Mouse (Mus musculus): ENCODE results near the gene L3mbtl4. TPM values are rescaled to one million over a fixed set of nuclear protein-coding genes. Genes with fewer than 3 reads are reported as not detected.

Gene L3mbtl4
- total and polyA plus RNA-seq, 3 experiments = not detected

DNA sequence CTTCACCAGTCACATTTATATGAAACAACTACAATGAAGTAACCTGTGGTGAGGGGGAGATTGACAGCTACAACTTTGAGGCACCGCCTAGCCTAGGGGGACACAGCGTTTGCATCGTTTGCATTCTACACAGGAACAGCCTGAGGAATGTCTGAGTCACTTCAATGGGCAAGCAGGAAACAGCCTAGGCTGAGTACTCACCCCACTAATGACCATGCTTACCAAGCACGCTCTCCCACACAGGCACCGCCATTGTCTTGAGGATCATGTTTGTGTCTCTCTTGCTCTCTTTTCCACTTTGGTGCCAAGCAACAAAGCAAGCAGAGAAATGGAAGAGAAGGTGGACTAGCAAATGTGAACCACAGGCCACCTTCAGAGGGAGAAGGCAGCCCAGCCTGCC, 484.8 kb downstream of the L3mbtl4 start:
- in situ Hi-C loops (cut with MboI; ENCODE audit: low pct_ligation_motif_present, low pct_unique_long_range_greater_than_20kb, low sequenced_read_pairs) = no loop called here
- Histone ChIP-seq H3K36me3 (replicated peaks in 1 of 2; ENCODE audit: control insufficient read depth in 1 of 2, insufficient read depth in 1 of 2, low read length in 1 of 2) (no peaks in the 10 kb centered on the region), H3K9me3 (replicated peaks; ENCODE audit: low read length) (peaks cover 80% of the 10 kb centered on the region), H3K9ac (ENCODE audit: insufficient read depth, low read depth) (no peak overlapping the region), H3K27me3 (replicated peaks) (no peaks in the 10 kb centered on the region), H3K4me1 (ENCODE audit: control insufficient read depth in 1 of 2, insufficient read depth in 2 of 2) (no peaks in the 10 kb centered on the region), H3K27ac (ENCODE audit: insufficient read depth, low read depth) (no peak overlapping the region), H3K79me2 (replicated peaks; ENCODE audit: control insufficient read depth, extremely low read depth, insufficient read depth, poor library complexity, severe bottlenecking) (no peaks in the 10 kb centered on the region), H3K4me2 (ENCODE audit: insufficient read depth, low read depth, poor library complexity, severe bottlenecking) (no peak overlapping the region), H3K4me3 (replicated peaks in 1 of 3; ENCODE audit: low read depth in 2 of 3, low read length in 2 of 3, poor library complexity in 1 of 3) (no peak overlapping the region)
- TF ChIP-seq ELF1 (IDR thresholded peaks at IDR 0.05; ENCODE audit: low read depth, low read length) (no peak), MAX (IDR thresholded peaks at IDR 0.05; ENCODE audit: low read length) (no peak), TBP (conservative IDR thresholded peaks at IDR 0.05; ENCODE audit: low read depth, low read length) (no peak)
- dilution Hi-C loops (cut with MboI; ENCODE audit: extremely low pct_ligation_motif_present, extremely low pct_unique_long_range_greater_than_20kb, low sequenced_read_pairs) = no loop called here
- no peak for DNase-seq (ENCODE audit: extremely low read depth)

DNA sequence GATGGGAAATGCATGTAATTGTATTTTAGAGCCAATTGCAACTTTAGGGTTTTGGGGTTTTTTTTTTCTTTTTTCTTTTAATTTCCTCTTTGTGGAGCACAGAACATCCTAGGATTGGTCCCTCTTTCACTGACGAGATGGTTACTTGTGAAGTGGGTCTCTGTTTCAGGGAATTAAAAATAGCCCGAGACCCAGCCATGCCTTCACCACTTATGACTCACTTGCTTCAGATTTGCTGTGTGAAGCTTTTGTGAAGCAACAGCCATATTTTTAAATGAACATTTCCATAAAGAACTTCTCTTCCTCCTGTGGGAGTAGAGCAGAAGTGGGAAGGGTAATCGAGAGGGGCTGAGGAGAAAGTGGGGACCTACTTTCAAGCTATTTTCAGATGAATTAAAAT, 485.3 kb downstream of the L3mbtl4 start:
- dilution Hi-C loops (cut with MboI; ENCODE audit: extremely low pct_ligation_motif_present, extremely low pct_unique_long_range_greater_than_20kb, low sequenced_read_pairs) (no loop called here), in situ Hi-C loops (cut with MboI; ENCODE audit: low pct_ligation_motif_present, low pct_unique_long_range_greater_than_20kb, low sequenced_read_pairs) (no loop called here)

GRCm38 (mm10) chr17:68759978-68760377, 486.4 kb downstream of the L3mbtl4 start:
- dilution Hi-C loops (cut with MboI; ENCODE audit: extremely low pct_ligation_motif_present, extremely low pct_unique_long_range_greater_than_20kb, low sequenced_read_pairs) = no loop called here
- in situ Hi-C loops (cut with MboI; ENCODE audit: low pct_ligation_motif_present, low pct_unique_long_range_greater_than_20kb, low sequenced_read_pairs) = no loop called here
- H3K4me1 ChIP-seq (ENCODE audit: control insufficient read depth in 1 of 2, insufficient read depth in 2 of 2) = no peaks in the 10 kb centered on the region

More for the DNA sequence above, 485.3 kb downstream of the L3mbtl4 start:
- Histone ChIP-seq H3K27ac (ENCODE audit: insufficient read depth, low read depth) (no peak overlapping the region), H3K4me3 (replicated peaks in 1 of 3; ENCODE audit: low read depth in 2 of 3, low read length in 2 of 3, poor library complexity in 1 of 3) (no peak overlapping the region), H3K27me3 (replicated peaks) (no peaks in the 10 kb centered on the region), H3K9ac (ENCODE audit: insufficient read depth, low read depth) (no peak overlapping the region), H3K79me2 (replicated peaks; ENCODE audit: control insufficient read depth, extremely low read depth, insufficient read depth, poor library complexity, severe bottlenecking) (no peaks in the 10 kb centered on the region), H3K4me1 (ENCODE audit: control insufficient read depth in 1 of 2, insufficient read depth in 2 of 2) (no peaks in the 10 kb centered on the region), H3K9me3 (replicated peaks; ENCODE audit: low read length) (peaks cover 81% of the 10 kb centered on the region), H3K4me2 (ENCODE audit: insufficient read depth, low read depth, poor library complexity, severe bottlenecking) (no peak overlapping the region), H3K36me3 (replicated peaks in 1 of 2; ENCODE audit: control insufficient read depth in 1 of 2, insufficient read depth in 1 of 2, low read length in 1 of 2) (no peaks in the 10 kb centered on the region)
- TF ChIP-seq UBTF (IDR thresholded peaks at IDR 0.05; ENCODE audit: low read depth, low read length) (no peak), USF1 (IDR thresholded peaks at IDR 0.05; ENCODE audit: low read depth, low read length) (no peak)
- DNase-seq (ENCODE audit: extremely low read depth) = no peak

DNA sequence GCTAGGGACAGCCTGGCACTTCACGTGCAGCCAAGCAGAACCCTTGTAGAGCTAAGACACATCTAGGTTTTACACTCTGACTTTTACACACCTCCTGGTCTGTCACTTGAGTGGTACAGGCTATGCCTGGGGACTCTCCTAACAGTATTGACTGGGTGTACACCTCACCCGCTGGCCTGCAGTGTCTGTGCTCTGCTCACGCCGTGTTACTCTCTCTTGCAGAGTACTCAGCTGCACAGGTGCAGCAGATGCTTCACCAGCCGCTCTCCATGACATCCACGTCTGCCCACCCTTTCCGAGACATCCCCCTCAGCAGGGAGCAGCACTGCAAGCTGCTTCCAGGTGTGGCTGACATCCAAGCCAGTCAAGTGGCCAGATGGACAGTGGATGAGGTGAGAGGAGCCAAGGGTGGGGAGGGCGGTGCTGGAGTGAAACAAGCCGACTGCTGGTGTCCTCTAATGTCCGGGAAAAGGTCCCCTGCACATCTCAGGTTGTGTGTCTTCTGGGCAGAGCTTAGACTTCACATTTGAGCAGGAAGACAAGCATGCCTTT, 490.8 kb downstream of the L3mbtl4 start:
- TF ChIP-seq ETS1 (conservative IDR thresholded peaks at IDR 0.05; ENCODE audit: low read depth, low read length) (no peak), NRF1 (IDR thresholded peaks at IDR 0.05; ENCODE audit: low read depth, low read length) (no peak), RCOR1 (conservative IDR thresholded peaks at IDR 0.05; ENCODE audit: low read depth, low read length) (no peak), E2F4 (IDR thresholded peaks at IDR 0.05; ENCODE audit: insufficient replicate concordance, low read depth, low read length) (no peak), POLR2AphosphoS2 (IDR thresholded peaks at IDR 0.05; ENCODE audit: low read depth, low read length) (no peak), CHD2 (IDR thresholded peaks at IDR 0.05; ENCODE audit: low read length) (no peak), CTCF (conservative IDR thresholded peaks at IDR 0.05 in 1 of 2, IDR thresholded peaks at IDR 0.05 in 1 of 2; ENCODE audit: low read depth in 2 of 2, low read length in 2 of 2) (no peak), USF2 (conservative IDR thresholded peaks at IDR 0.05; ENCODE audit: low read depth, low read length) (no peak), USF1 (IDR thresholded peaks at IDR 0.05; ENCODE audit: low read depth, low read length) (no peak)
- no peak for DNase-seq (ENCODE audit: extremely low read depth)

More at GRCm38 (mm10) chr17:68759978-68760377, 486.4 kb downstream of the L3mbtl4 start:
- Histone ChIP-seq H3K27ac (ENCODE audit: insufficient read depth, low read depth) (no peak overlapping the region), H3K79me2 (replicated peaks; ENCODE audit: control insufficient read depth, extremely low read depth, insufficient read depth, poor library complexity, severe bottlenecking) (no peaks in the 10 kb centered on the region), H3K27me3 (replicated peaks) (no peaks in the 10 kb centered on the region), H3K9me3 (replicated peaks; ENCODE audit: low read length) (peaks cover 84% of the 10 kb centered on the region), H3K36me3 (replicated peaks in 1 of 2; ENCODE audit: control insufficient read depth in 1 of 2, insufficient read depth in 1 of 2, low read length in 1 of 2) (no peaks in the 10 kb centered on the region), H3K9ac (ENCODE audit: insufficient read depth, low read depth) (no peak overlapping the region), H3K4me2 (ENCODE audit: insufficient read depth, low read depth, poor library complexity, severe bottlenecking) (no peak overlapping the region), H3K4me3 (replicated peaks in 1 of 3; ENCODE audit: low read depth in 2 of 3, low read length in 2 of 3, poor library complexity in 1 of 3) (no peak overlapping the region)
- no peak for TF ChIP-seq IRF4 (IDR thresholded peaks at IDR 0.05; ENCODE audit: low read depth, low read length)
- DNase-seq (ENCODE audit: extremely low read depth) = no peak

More for the DNA sequence above, 490.8 kb downstream of the L3mbtl4 start:
- H3K27ac ChIP-seq (ENCODE audit: insufficient read depth, low read depth) = no peak overlapping the region
- in situ Hi-C loops (cut with MboI; ENCODE audit: low pct_ligation_motif_present, low pct_unique_long_range_greater_than_20kb, low sequenced_read_pairs) = no loop called here
- H3K4me1 ChIP-seq (ENCODE audit: control insufficient read depth in 1 of 2, insufficient read depth in 2 of 2) = no peaks in the 10 kb centered on the region
- H3K4me3 ChIP-seq (replicated peaks in 1 of 3; ENCODE audit: low read depth in 2 of 3, low read length in 2 of 3, poor library complexity in 1 of 3) = no peak overlapping the region
- H3K27me3 ChIP-seq (replicated peaks) = no peaks in the 10 kb centered on the region
- H3K79me2 ChIP-seq (replicated peaks; ENCODE audit: control insufficient read depth, extremely low read depth, insufficient read depth, poor library complexity, severe bottlenecking) = no peaks in the 10 kb centered on the region
- H3K9ac ChIP-seq (ENCODE audit: insufficient read depth, low read depth) = no peak overlapping the region
- H3K36me3 ChIP-seq (replicated peaks in 1 of 2; ENCODE audit: control insufficient read depth in 1 of 2, insufficient read depth in 1 of 2, low read length in 1 of 2) = no peaks in the 10 kb centered on the region
- dilution Hi-C loops (cut with MboI; ENCODE audit: extremely low pct_ligation_motif_present, extremely low pct_unique_long_range_greater_than_20kb, low sequenced_read_pairs) = no loop called here
- no peak overlapping the region for H3K4me2 ChIP-seq (ENCODE audit: insufficient read depth, low read depth, poor library complexity, severe bottlenecking)
- H3K9me3 ChIP-seq (replicated peaks; ENCODE audit: low read length) = peaks cover 84% of the 10 kb centered on the region
